Mouse (Mus musculus) neutrophil, adult 5-6 weeks (primary cell): Measurements from ENCODE around the gene Stx1a. TPM values are rescaled to one million over a fixed set of nuclear protein-coding genes. Genes with fewer than 3 reads are reported as not detected.

ENCODE experiments used
- ATAC-seq: fragments of 151-379, 151-347 bp; 2 replicates; pipeline ENCODE4 v1.8.0; 2017; ENCODE audit warnings: mild to moderate bottlenecking, moderate TSS enrichment; ENCODE audit not compliant: insufficient number of reproducible peaks, poor library complexity, low FRiP score, severe bottlenecking; ENCODE audit errors: extremely low read depth
- total RNA-seq: library from RNA; stranded (forward); fragments of 200-1000 nt; gene quantifications from 2 replicates; pipeline ENCODE4 v1.2.3, GENCODE M21; 2017

Gene Stx1a
- total RNA-seq, 1 experiment from 2014 or later, result 4.9 TPM

DNA sequence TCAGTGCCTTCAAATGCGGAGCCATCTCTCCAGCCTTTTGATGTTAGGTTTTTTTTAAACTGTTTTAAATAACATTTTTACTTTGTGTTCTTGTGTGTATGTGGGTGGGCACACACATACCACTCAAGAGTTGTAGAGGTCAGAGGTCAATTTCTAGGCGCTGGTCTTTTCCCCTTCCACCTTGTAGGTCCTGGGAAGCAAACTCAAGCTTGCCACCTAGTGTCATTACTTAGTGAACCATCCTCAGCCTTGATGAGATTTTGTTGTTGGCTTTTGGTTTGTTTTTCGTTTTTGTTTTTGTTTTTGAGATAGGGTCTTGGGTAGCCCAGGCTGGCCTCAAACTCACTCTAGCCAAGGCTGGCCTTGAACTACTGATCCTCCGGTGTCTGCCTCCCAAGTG is 52.4 kb downstream of the Stx1a start:
- no peak for ATAC-seq

DNA sequence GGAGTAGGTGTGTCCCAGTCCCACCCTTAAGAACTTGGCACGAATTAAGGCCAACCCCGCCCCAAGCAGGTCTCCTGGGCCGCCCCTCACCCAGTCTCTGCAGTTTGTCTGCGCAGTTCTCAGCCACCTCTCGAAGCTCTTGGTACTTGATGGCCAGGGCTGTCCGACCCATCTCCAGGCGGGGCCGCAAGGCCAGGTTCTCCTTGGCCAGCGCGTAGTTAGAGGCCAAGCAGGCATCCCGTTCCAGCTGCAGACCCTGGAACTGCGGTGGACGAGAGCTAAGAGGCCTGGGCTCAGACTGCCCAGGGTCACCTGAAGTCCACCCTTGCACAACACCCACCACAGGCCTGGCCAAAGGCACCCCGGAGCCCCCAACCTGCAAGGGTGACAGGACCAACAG is 53.1 kb downstream of the Stx1a start:
- ATAC-seq, result no peak

- ATAC-seq, result no peak
Observed at GRCm38 (mm10) chr5:135076931-135077505, 53.7 kb downstream of the Stx1a start.

DNA sequence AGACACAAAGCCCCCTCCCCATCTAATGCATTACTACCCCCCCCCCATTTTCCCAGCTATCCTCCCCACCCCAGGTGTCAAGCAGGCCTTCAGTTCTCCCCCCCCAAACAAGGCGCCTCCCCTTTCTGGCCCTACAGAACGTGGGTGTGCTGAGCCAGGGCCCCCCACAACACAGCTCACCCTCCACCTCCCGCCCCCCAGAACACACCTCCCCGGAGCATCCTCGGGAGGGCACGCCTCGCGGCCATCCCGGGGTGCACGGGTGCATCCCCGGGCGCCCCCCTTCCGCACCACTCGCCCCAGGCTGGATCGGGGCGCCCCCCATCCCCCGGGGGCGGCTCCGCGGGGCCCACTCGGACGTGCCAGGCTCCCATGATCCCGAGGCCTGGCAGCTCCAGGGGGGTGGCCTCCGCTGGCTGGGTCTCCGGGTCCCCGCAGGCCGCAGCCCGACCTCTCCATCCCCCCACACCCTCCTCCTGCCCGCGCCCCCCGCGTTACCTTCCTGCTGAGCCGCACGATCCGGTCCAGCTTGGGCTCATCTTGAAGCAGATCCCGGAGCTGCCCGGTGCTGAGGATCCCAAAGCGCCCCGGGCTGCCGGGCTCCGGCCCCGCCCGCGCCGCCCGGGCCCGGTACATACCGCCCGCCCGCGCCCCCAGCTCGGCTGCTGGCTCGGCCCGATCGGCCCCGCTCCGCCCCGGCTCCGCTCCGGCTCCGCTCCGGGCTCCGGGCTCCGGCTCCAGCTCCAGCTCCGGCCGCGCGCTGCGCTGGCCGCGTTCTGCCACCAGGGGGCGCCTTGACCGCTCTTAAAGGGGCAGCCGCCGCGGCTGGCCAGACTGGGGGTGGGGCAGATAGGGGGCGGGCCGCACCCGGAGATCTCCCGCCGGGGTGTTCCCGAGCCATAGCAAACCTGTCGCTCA is 54.5 kb downstream of the Stx1a start, which contains the start of gene Vps37d:
Gene Vps37d, minus strand, starts transcription at position 703 of the 918 bp plus-strand sequence.
- ATAC-seq, result peak; percentile 65; the same call in 1 of the 2 replicates

- ATAC-seq, result no peak
Observed at GRCm38 (mm10) chr5:135078482-135078810, 55.2 kb downstream of the Stx1a start.

GRCm38 (mm10) chr5:135079578-135079977 is 56.3 kb downstream of the Stx1a start:
- no peak for ATAC-seq

DNA sequence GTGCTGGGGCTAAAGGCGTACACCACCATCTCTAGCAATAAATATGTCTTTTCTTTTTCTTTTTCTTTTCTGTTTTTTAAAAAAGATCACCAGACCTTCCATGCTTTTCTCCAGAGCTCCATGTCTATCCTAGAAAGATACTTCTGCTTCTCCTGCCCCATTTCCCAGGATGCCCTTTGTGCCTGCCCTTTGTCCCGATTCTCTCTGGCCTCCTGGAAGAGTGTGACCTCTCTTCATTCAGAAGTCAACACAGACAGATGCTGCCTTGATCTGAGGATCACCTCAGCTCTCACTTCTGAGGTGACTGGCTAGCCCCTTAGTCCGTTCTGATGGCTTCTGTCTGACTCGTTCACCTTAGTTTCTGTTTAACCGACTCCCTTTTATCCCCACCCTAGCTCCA is 57.3 kb downstream of the Stx1a start:
- no peak for ATAC-seq

GRCm38 (mm10) chr5:135086871-135087270 is 63.6 kb downstream of the Stx1a start:
- ATAC-seq, result no peak

DNA sequence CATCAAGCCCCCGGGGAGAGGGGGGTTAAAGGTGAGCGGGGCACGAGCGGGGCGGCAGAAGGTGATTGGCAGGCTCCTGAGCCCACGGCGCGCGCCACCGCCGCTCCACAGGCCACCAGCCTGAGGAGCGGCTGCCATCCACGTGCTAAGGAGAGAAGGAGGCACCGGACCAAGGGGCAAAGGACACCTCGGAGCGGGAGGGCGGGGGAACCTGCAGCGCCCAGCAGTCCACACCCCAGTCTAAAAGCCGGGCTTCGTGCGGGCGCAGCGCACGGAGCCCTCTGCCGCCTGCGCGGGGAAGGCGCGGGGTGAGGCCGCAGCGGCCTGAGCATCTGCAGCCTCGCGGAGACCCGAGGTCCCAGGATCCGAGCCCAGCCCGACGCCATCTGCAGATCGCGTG is 66.4 kb downstream of the Stx1a start, which contains the start of gene Mlxipl:
Gene Mlxipl, plus strand, starts transcription at position 238 of the 400 bp plus-strand sequence.
- no peak for ATAC-seq

Other genes starting within 250 kb of the Stx1a start
- not detected in 2 replicates for gene Tmem270, start 116.7 kb upstream of the Stx1a start, total RNA-seq
- not detected in 2 replicates for gene Cldn13, start 108.0 kb upstream of the Stx1a start, total RNA-seq
- 0.86 and 2.2 TPM in 2 replicates for gene Mettl27, start 91.1 kb upstream of the Stx1a start, total RNA-seq
- 0.23 and 0.25 TPM in 2 replicates for gene Cldn4, start 76.5 kb upstream of the Stx1a start, total RNA-seq
- not detected in 2 replicates for gene Cldn3, start 37.3 kb upstream of the Stx1a start, total RNA-seq
- 28.6 and 32.2 TPM in 2 replicates for gene Abhd11, start 14.3 kb upstream of the Stx1a start, total RNA-seq
- 8.1 and 8.7 TPM in 2 replicates for gene Dnajc30, start 40.7 kb downstream of the Stx1a start, total RNA-seq
- gene Bud23, start 41.5 kb downstream of the Stx1a start, total RNA-seq, result 67.6 and 68.1 TPM in 2 replicates
- not detected in 2 replicates for gene Vps37d, start 54.8 kb downstream of the Stx1a start, total RNA-seq
- not detected in 2 replicates for gene Mlxipl, start 66.4 kb downstream of the Stx1a start, total RNA-seq
- 7.4 and 9.3 TPM in 2 replicates for gene Tbl2, start 126.2 kb downstream of the Stx1a start, total RNA-seq
- 37.4 and 49.5 TPM in 2 replicates for gene Bcl7b, start 144.8 kb downstream of the Stx1a start, total RNA-seq
- gene Baz1b, start 163.8 kb downstream of the Stx1a start, total RNA-seq, result 125 and 129 TPM in 2 replicates
- not detected in 2 replicates for gene Fzd9, start 227.7 kb downstream of the Stx1a start, total RNA-seq